Mouse (Mus musculus) MEL (cell line): ENCODE data around the gene Pdgfc. TPM values are rescaled to one million over a fixed set of nuclear protein-coding genes. Genes with fewer than 3 reads are reported as not detected.

Experiments
- DNase-seq: peaks from one replicate; pipeline ENCODE4 v3.0.0; 2011; ENCODE audit warnings: low read depth, low spot score
- H3K27ac ChIP-seq: 2 replicates; pipeline ENCODE4 v1.5.1; 2012; ENCODE audit warnings: low read depth, mild to moderate bottlenecking, control low read depth, low read length, moderate library complexity; ENCODE audit not compliant: control insufficient read depth
- H3K27me3 ChIP-seq, 2 experiments: fragments of 150-350 bp in 1 of 2; sonication (generic) in 1 of 2; 2 replicates each; pipeline ENCODE4 v1.6.1; 2012; ENCODE audit warnings: low read length in 2 of 2, mild to moderate bottlenecking in 2 of 2, improper control_type of control experiment in 1 of 2, moderate library complexity in 1 of 2; ENCODE audit not compliant: insufficient read depth in 2 of 2, control insufficient read depth in 1 of 2
- H3K36me3 ChIP-seq, 2 experiments: 2 replicates each; pipeline ENCODE4 v1.6.1; 2012 to 2014; ENCODE audit warnings: low read length in 2 of 2, improper control_type of control experiment in 1 of 2, inconsistent platforms in 1 of 2, mild to moderate bottlenecking in 1 of 2; ENCODE audit not compliant: insufficient read depth in 2 of 2, control insufficient read depth in 1 of 2
- H3K4me1 ChIP-seq, 2 experiments: fragments of 150-350 bp in 1 of 2; sonication (generic) in 1 of 2; 2 replicates each; pipeline ENCODE4 v1.6.1; 2012; ENCODE audit warnings: low read length in 2 of 2, improper control_type of control experiment in 1 of 2, mild to moderate bottlenecking in 1 of 2; ENCODE audit not compliant: insufficient read depth in 2 of 2, control insufficient read depth in 1 of 2
- H3K4me3 ChIP-seq, 2 experiments: fragments of 150-350 bp in 1 of 2; sonication (generic) in 1 of 2; 2 replicates each; pipeline ENCODE4 v1.5.1; 2012; ENCODE audit warnings: low read depth in 2 of 2, low read length in 2 of 2, mild to moderate bottlenecking in 2 of 2, moderate library complexity in 2 of 2, control low read depth in 1 of 2, improper control_type of control experiment in 1 of 2; ENCODE audit not compliant: control insufficient read depth in 1 of 2, insufficient read depth in 1 of 2
- H3K79me2 ChIP-seq: 2 replicates; pipeline ENCODE4 v1.6.1; 2012; ENCODE audit warnings: mild to moderate bottlenecking, low read length, moderate library complexity; ENCODE audit not compliant: control insufficient read depth, poor library complexity, insufficient read depth
- H3K9ac ChIP-seq: 2 replicates; pipeline ENCODE4 v1.6.1; 2012; ENCODE audit warnings: low read depth, mild to moderate bottlenecking, control low read depth, low read length, moderate library complexity; ENCODE audit not compliant: control insufficient read depth, poor library complexity, severe bottlenecking
- H3K9me3 ChIP-seq: fragments of 150-350 bp; sonication (generic); replicated peaks from 2 replicates; pipeline ENCODE4 v1.6.1; 2012; ENCODE audit warnings: mild to moderate bottlenecking, low read length, improper control_type of control experiment, moderate library complexity; ENCODE audit not compliant: insufficient read depth
- BHLHE40 ChIP-seq: IDR thresholded peaks from 2 replicates; pipeline ENCODE4 v1.6.1; 2012; ENCODE audit warnings: low read depth, mild to moderate bottlenecking, inconsistent platforms, low read length, improper control_type of control experiment, borderline replicate concordance
- CHD1 ChIP-seq: IDR thresholded peaks from 2 replicates; pipeline ENCODE4 v1.6.1; 2012; ENCODE audit warnings: low read depth, mild to moderate bottlenecking, inconsistent platforms, low read length, improper control_type of control experiment
- CHD2 ChIP-seq: IDR thresholded peaks from 2 replicates; pipeline ENCODE4 v1.6.1; 2011; ENCODE audit warnings: low read length, improper control_type of control experiment
- CTCF ChIP-seq, 3 experiments: IDR thresholded peaks in 2 of 3; conservative IDR thresholded peaks in 1 of 3; 2 replicates each; pipeline ENCODE4 v1.5.1; 2011 to 2012; ENCODE audit warnings: low read length in 3 of 3, low read depth in 2 of 3, mild to moderate bottlenecking in 2 of 3, improper control_type of control experiment in 1 of 3, inconsistent platforms in 1 of 3, mixed read lengths in 1 of 3, moderate library complexity in 1 of 3; ENCODE audit not compliant: control insufficient read depth in 1 of 3, insufficient read depth in 1 of 3, poor library complexity in 1 of 3, severe bottlenecking in 1 of 3
- ELF1 ChIP-seq: IDR thresholded peaks from 2 replicates; pipeline ENCODE4 v1.6.1; 2014; ENCODE audit warnings: low read depth, mild to moderate bottlenecking, inconsistent platforms, low read length, improper control_type of control experiment, moderate library complexity
- GATA1 ChIP-seq: IDR thresholded peaks from 2 replicates; pipeline ENCODE4 v1.6.1; 2011; ENCODE audit warnings: low read depth, low read length, improper control_type of control experiment
- JUND ChIP-seq: IDR thresholded peaks from 2 replicates; pipeline ENCODE4 v1.6.1; 2011; ENCODE audit warnings: low read depth, mild to moderate bottlenecking, improper control_type of control experiment, low read length
- MAX ChIP-seq: IDR thresholded peaks from 2 replicates; pipeline ENCODE4 v1.6.1; 2011; ENCODE audit warnings: low read length, improper control_type of control experiment
- MEF2A ChIP-seq: IDR thresholded peaks from 2 replicates; pipeline ENCODE4 v1.6.1; 2014; ENCODE audit warnings: low read depth, mild to moderate bottlenecking, inconsistent platforms, low read length, improper control_type of control experiment; ENCODE audit not compliant: poor library complexity, insufficient replicate concordance, severe bottlenecking; ENCODE audit errors: extremely low read depth
- SIN3A ChIP-seq: IDR thresholded peaks from 2 replicates; pipeline ENCODE4 v1.6.1; 2012; ENCODE audit warnings: low read length, improper control_type of control experiment, inconsistent platforms
- TAL1 ChIP-seq: IDR thresholded peaks from 2 replicates; pipeline ENCODE4 v1.6.1; 2012; ENCODE audit warnings: mild to moderate bottlenecking, inconsistent platforms, low read length, moderate library complexity, mixed read lengths
- TBP ChIP-seq: IDR thresholded peaks from 2 replicates; pipeline ENCODE4 v1.8.0; 2011; ENCODE audit warnings: low read depth, low read length, improper control_type of control experiment
- UBTF ChIP-seq: IDR thresholded peaks from 2 replicates; pipeline ENCODE4 v1.6.1; 2012; ENCODE audit warnings: low read depth, mild to moderate bottlenecking, inconsistent platforms, low read length, improper control_type of control experiment, moderate library complexity, borderline replicate concordance; ENCODE audit not compliant: insufficient read depth
- USF2 ChIP-seq, 2 experiments: IDR thresholded peaks; 2 replicates each; pipeline ENCODE4 v1.6.1; 2011 to 2012; ENCODE audit warnings: improper control_type of control experiment in 2 of 2, low read length in 2 of 2, borderline replicate concordance in 1 of 2, inconsistent platforms in 1 of 2, low read depth in 1 of 2, mild to moderate bottlenecking in 1 of 2; ENCODE audit not compliant: insufficient read depth in 1 of 2
- ZC3H11A ChIP-seq: IDR thresholded peaks from 2 replicates; pipeline ENCODE4 v1.6.1; 2012; ENCODE audit warnings: low read depth, mild to moderate bottlenecking, inconsistent platforms, low read length, improper control_type of control experiment
- polyA plus RNA-seq, 2 experiments: library from polyadenylated mRNA; stranded (reverse) in 1 of 2; unstranded in 1 of 2; fragments of >175 nt in 1 of 2; fragments of >200 nt in 1 of 2; gene quantifications; 2 replicates each; pipeline versions ENCODE4 v1.2.1 to v1.2.4; 2012; ENCODE audit warnings: low replicate concordance in 2 of 2, low read depth in 1 of 2; ENCODE audit not compliant: insufficient read length in 2 of 2, insufficient read depth in 1 of 2, missing spikeins in 1 of 2
- total RNA-seq: library from RNA; depleted of rRNA; stranded (reverse); fragments of 300-350 nt; gene quantifications from 2 replicates; pipeline ENCODE4 v1.2.3, GENCODE M21; 2012

Pdgfc gene
- total and polyA plus RNA-seq, 3 experiments: not detected

DNA sequence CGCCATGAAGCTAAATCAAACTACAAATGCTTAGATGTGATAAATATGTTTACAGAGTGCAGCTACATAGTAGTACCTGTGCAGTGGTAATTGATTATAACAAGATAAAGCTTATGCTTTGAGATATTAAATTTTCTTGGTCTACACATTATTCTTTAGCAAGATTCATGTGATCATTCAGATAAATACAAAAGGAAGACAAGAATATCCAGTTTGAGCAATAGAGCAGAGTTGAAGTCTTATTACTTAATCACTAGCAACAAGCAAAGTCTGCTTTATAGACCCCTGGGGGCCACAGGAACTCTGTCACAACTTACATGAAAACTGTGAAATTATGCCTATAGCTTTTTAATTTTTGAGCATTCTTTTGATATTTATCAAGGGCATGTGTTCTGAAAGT lies 74.8 kb downstream of the Pdgfc start:
- H3K27me3 ChIP-seq: no peaks in the 10 kb centered on the region
- TF ChIP-seq JUND: no peak
- TF ChIP-seq TAL1: no peak
- TF ChIP-seq SIN3A: no peak
- no peak for TF ChIP-seq USF2 (IDR thresholded peaks at IDR 0.05; ENCODE audit: borderline replicate concordance in 1 of 2, insufficient read depth in 1 of 2, low read depth in 1 of 2, low read length in 2 of 2)
- no peak for TF ChIP-seq MAX
- no peak for TF ChIP-seq CTCF (IDR thresholded peaks at IDR 0.05 in 2 of 3, conservative IDR thresholded peaks at IDR 0.05 in 1 of 3; ENCODE audit: control insufficient read depth in 1 of 3, insufficient read depth in 1 of 3, low read depth in 2 of 3, low read length in 3 of 3, poor library complexity in 1 of 3, severe bottlenecking in 1 of 3)
- no peak for TF ChIP-seq ELF1

DNA sequence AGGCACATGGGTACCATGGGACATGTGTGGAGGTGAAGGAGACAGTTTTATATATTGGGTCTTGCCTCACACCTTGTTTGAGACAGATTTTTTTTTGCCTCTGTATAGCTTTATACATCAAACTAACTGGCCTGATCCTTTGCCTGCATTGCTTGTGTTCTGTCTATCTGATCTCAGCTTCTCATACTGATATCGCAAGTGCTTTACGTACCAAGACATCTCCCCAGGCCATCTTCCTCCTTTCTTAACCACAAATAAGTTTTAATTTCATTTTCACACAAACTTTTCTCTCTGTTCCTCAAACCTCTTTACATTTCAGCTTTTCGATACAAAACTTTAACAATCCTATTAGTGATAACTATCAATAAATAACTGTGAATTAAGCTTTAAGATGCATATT lies 76.7 kb downstream of the Pdgfc start:
- Histone ChIP-seq H3K9ac (no peak overlapping the region), H3K27ac (no peak overlapping the region), H3K4me1 (no peaks in the 10 kb centered on the region), H3K27me3 (no peaks in the 10 kb centered on the region), H3K4me3 (no peak overlapping the region), H3K36me3 (no peaks in the 10 kb centered on the region), H3K9me3 (no peaks in the 10 kb centered on the region), H3K79me2 (no peaks in the 10 kb centered on the region)
- TF ChIP-seq GATA1: no peak
- no peak for TF ChIP-seq CHD2
- TF ChIP-seq MEF2A: no peak
- no peak for DNase-seq

More for the DNA sequence above, 74.8 kb downstream of the Pdgfc start:
- H3K9me3 ChIP-seq: no peaks in the 10 kb centered on the region
- H3K4me1 ChIP-seq: no peaks in the 10 kb centered on the region
- no peaks in the 10 kb centered on the region for H3K36me3 ChIP-seq
- no peak overlapping the region for H3K27ac ChIP-seq
- H3K4me3 ChIP-seq: no peak overlapping the region
- DNase-seq: no peak
- H3K79me2 ChIP-seq: no peaks in the 10 kb centered on the region
- no peak overlapping the region for H3K9ac ChIP-seq

- H3K79me2 ChIP-seq: no peaks in the 10 kb centered on the region
- no peak overlapping the region for H3K4me3 ChIP-seq
- no peaks in the 10 kb centered on the region for H3K9me3 ChIP-seq
- H3K4me1 ChIP-seq: no peaks in the 10 kb centered on the region
- no peaks in the 10 kb centered on the region for H3K36me3 ChIP-seq
- no peak overlapping the region for H3K27ac ChIP-seq
- no peak for DNase-seq
- no peaks in the 10 kb centered on the region for H3K27me3 ChIP-seq
- H3K9ac ChIP-seq: no peak overlapping the region
- TF ChIP-seq USF2 (IDR thresholded peaks at IDR 0.05; ENCODE audit: borderline replicate concordance in 1 of 2, insufficient read depth in 1 of 2, low read depth in 1 of 2, low read length in 2 of 2) (no peak), ZC3H11A (no peak), MAX (no peak), BHLHE40 (no peak), UBTF (no peak), TBP (no peak), CHD1 (no peak)
- TF ChIP-seq, all 39 proteins: peak for 0
These were observed 84.4 kb downstream of the Pdgfc start for GRCm38 (mm10) chr3:81120664-81121063.
